9 mouse cellular contexts compared by ENCODE assay signal in the genomic region with DNA sequence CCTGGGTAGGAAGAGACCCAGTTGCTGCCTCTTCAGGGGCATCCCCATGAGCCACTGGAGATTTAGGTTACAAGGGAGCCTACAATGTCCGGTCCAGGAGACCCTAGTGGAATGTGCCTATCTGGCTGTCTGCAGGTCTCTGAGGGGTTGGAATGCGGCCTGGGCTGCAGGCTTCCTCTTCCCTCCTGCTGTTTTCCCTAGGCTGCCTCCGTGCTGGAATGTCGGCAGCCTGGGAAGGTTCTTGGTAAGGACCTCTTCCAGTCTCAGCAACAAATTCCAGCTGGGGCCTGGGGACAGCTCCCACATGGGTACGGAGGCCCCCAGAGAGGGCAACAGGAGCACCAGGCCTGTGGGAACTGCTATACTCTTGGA. TPM values are rescaled to one million over a fixed set of nuclear protein-coding genes. Genes with fewer than 3 reads are reported as not detected.
DNase-seq lines count a peak whose midpoint lies in the region; ATAC-seq lines count a peak whose summit lies in the region.
"Had no signal": no experiment of that assay in that cellular context is flagged by ENCODE, and none has a peak within 500 bp of the region (broad histone marks: within the 10 kb centered on the region; RNA-seq: fewer than 3 reads in every experiment).

No protein-coding gene starts in this region.

- no peaks in the 10 kb centered on the region for H3K36me3 ChIP-seq in heart, embryonic 14.5 days (ENCODE audit: control insufficient read depth, insufficient read depth, low read length)
- H3K36me3 ChIP-seq in hindbrain, embryonic 11.5 days (ENCODE audit: control insufficient read depth, insufficient read depth, low read length), result no peaks in the 10 kb centered on the region
- peaks cover 12% of the 10 kb centered on the region; the same call in 1 of the 2 replicates for H3K36me3 ChIP-seq in liver, embryonic 15.5 days (replicated peaks)

- no peaks in the 10 kb centered on the region for H3K27me3 ChIP-seq in heart, embryonic 14.5 days (ENCODE audit: control insufficient read depth, insufficient read depth, low read length)
- no peaks in the 10 kb centered on the region for H3K27me3 ChIP-seq in hindbrain, embryonic 11.5 days (ENCODE audit: control insufficient read depth, insufficient read depth, low read length)
- no peaks in the 10 kb centered on the region for H3K27me3 ChIP-seq in liver, embryonic 15.5 days
- H3K27me3 ChIP-seq: Patski had no signal

- WGBS in heart, embryonic 14.5 days, result 2% methylated on average over 5 of the region's 5 CpGs
- 19% methylated on average over 5 of the region's 5 CpGs for WGBS in hindbrain, embryonic 11.5 days
- WGBS in liver, embryonic 15.5 days (ENCODE audit: insufficient replicate concordance), result 35% methylated on average over 5 of the region's 5 CpGs

- peak overlapping the region; percentile 39 for H3K4me2 ChIP-seq in heart, embryonic 14.5 days (ENCODE audit: low read length)
- no peak overlapping the region for H3K4me2 ChIP-seq in hindbrain, embryonic 11.5 days (replicated peaks; ENCODE audit: low read depth, low read length)
- H3K4me2 ChIP-seq in liver, embryonic 15.5 days, result peak overlapping the region; percentile 83

- H3K9me3 ChIP-seq in heart, embryonic 14.5 days (ENCODE audit: control insufficient read depth, low read length), result no peaks in the 10 kb centered on the region
- no peaks in the 10 kb centered on the region for H3K9me3 ChIP-seq in hindbrain, embryonic 11.5 days (ENCODE audit: control insufficient read depth, low read length)
- H3K9me3 ChIP-seq in liver, embryonic 15.5 days (replicated peaks), result no peaks in the 10 kb centered on the region

- DNase-seq in heart, adult 9 months (ENCODE audit: low spot score in 2 of 2), result no peak
- peak; percentile 94 for DNase-seq in ZHBTc4 (ENCODE audit: low read depth, low spot score)
- DNase-seq in hindbrain, embryonic 11.5 days (ENCODE audit: low spot score), result no peak
- DNase-seq in layer of hippocampus, postnatal 25 days (ENCODE audit: extremely low spot score in 1 of 2, low spot score in 1 of 2), result no peak
- DNase-seq in layer of hippocampus, postnatal 36 days, result no peak
- DNase-seq in urinary bladder, postnatal 36 days (ENCODE audit: low spot score in 2 of 2), result no peak

- peak overlapping the region; percentile 65 for H3K9ac ChIP-seq in heart, embryonic 14.5 days (ENCODE audit: low read length)
- no peak overlapping the region for H3K9ac ChIP-seq in hindbrain, embryonic 11.5 days (ENCODE audit: low read depth, low read length)
- peak overlapping the region; percentile 50 for H3K9ac ChIP-seq in liver, embryonic 15.5 days

- peak overlapping the region; percentile 95 to 96 for H3K27ac ChIP-seq in heart, embryonic 14.5 days (replicated peaks in 1 of 2; ENCODE audit: control insufficient read depth in 1 of 2, insufficient read depth in 1 of 2, low read depth in 2 of 2, low read length in 2 of 2)
- H3K27ac ChIP-seq in hindbrain, embryonic 11.5 days (ENCODE audit: low read depth, low read length), result peak overlapping the region; percentile 47; the same call in 1 of the 2 replicates
- H3K27ac ChIP-seq in liver, embryonic 15.5 days (replicated peaks), result peak overlapping the region; percentile 91

- peaks cover 54 to 55% of the 10 kb centered on the region in 2 experiments for H3K4me1 ChIP-seq in heart, embryonic 14.5 days (ENCODE audit: control insufficient read depth in 2 of 2, insufficient read depth in 2 of 2, low read length in 2 of 2)
- H3K4me1 ChIP-seq in hindbrain, embryonic 11.5 days (replicated peaks; ENCODE audit: control insufficient read depth, insufficient read depth, low read length), result peaks cover 8% of the 10 kb centered on the region
- peaks cover 94% of the 10 kb centered on the region for H3K4me1 ChIP-seq in liver, embryonic 15.5 days (replicated peaks)

- H3K4me3 ChIP-seq in heart, embryonic 14.5 days (ENCODE audit: control insufficient read depth in 1 of 2, insufficient read depth in 1 of 2, low read depth in 1 of 2, low read length in 2 of 2), result no peak overlapping the region
- H3K4me3 ChIP-seq in hindbrain, embryonic 11.5 days (ENCODE audit: low read depth, low read length), result no peak overlapping the region
- peak overlapping the region; percentile 47 for H3K4me3 ChIP-seq in liver, embryonic 15.5 days (replicated peaks)

- ATAC-seq in heart, embryonic 14.5 days (ENCODE audit: insufficient number of reproducible peaks, insufficient read depth, low FRiP score, low read depth), result peak; percentile 54
- no peak for ATAC-seq in hindbrain, embryonic 11.5 days (ENCODE audit: low FRiP score)
- ATAC-seq in liver, embryonic 15.5 days (ENCODE audit: insufficient read depth), result no peak
- ATAC-seq: Patski had no signal

RNA-seq across cellular contexts. Expression of a gene that starts 2.2 kb away (rescaled TPM):
- 0.84 and 1.1 TPM in 2 replicates for polyA plus RNA-seq in heart, embryonic 14.5 days (2014; fragmentation: Nextera tagmentation; extraction: Ambion mirVana)
- polyA plus RNA-seq in hindbrain, embryonic 11.5 days (2014; fragmentation: Nextera tagmentation; extraction: Ambion mirVana), result 0.74 and 0.96 TPM in 2 replicates
- polyA plus RNA-seq in liver, embryonic 15.5 days (2015; fragmentation: Nextera tagmentation; extraction: Ambion mirVana), result 0.39 and 0.85 TPM in 2 replicates
- not detected for total RNA-seq in layer of hippocampus, postnatal 25 days (2021)
- total RNA-seq in layer of hippocampus, postnatal 36 days (2021), result not detected

RNA-seq across cellular contexts. Expression of a gene that starts 22.3 kb away (rescaled TPM):
- 114 and 115 TPM in 2 replicates for polyA plus RNA-seq in heart, embryonic 14.5 days (2014; fragmentation: Nextera tagmentation; extraction: Ambion mirVana)
- 22.7 and 29.2 TPM in 2 replicates for polyA plus RNA-seq in hindbrain, embryonic 11.5 days (2014; fragmentation: Nextera tagmentation; extraction: Ambion mirVana)
- 14.4 and 15.7 TPM in 2 replicates for polyA plus RNA-seq in liver, embryonic 15.5 days (2015; fragmentation: Nextera tagmentation; extraction: Ambion mirVana)
- 100 to 1,000 TPM; 136 to 158 TPM for total RNA-seq in layer of hippocampus, postnatal 25 days (2021)
- 100 to 1,000 TPM; 136 to 158 TPM for total RNA-seq in layer of hippocampus, postnatal 36 days (2021)
